Mouse (Mus musculus) c-Kit-positive CD71-negative TER-119-negative erythroid progenitor cells, embryonic 14.5 days (primary cell): Measurements from ENCODE around the gene Agpat1.

Experiments used
- DNase-seq: peaks from one replicate; pipeline ENCODE4 v3.0.0-alpha.2; 2013; ENCODE audit warnings: low read depth

The Agpat1 gene

GRCm38 (mm10) chr17:34655160-34655559, 51.1 kb downstream of the Agpat1 start:
- DNase-seq, result no peak

- DNase-seq, result no peak
These were observed 51.5 kb downstream of the Agpat1 start for GRCm38 (mm10) chr17:34655581-34655991.

- DNase-seq, result no peak
These were observed 52.6 kb downstream of the Agpat1 start for GRCm38 (mm10) chr17:34656666-34657065.

DNA sequence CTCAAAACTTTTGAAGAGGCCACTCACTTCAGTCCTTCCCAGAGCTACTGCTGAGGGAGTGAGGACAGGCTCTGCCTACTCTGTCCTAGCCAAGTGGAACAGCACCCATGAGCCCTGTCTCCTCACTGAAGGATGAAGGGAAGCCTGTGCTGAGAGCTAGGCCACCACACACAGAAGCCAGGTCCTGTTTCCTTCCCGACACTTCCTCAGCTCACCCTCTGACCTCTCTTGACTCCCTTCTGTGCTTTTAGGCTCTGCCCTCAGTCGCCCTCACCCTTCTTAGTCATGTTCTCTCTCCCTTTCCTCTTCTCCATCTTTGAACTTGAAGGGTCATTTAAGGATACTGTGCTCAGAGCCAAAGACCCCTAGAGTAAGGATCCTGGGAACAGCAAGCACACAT, 53.2 kb downstream of the Agpat1 start:
- no peak for DNase-seq

DNA sequence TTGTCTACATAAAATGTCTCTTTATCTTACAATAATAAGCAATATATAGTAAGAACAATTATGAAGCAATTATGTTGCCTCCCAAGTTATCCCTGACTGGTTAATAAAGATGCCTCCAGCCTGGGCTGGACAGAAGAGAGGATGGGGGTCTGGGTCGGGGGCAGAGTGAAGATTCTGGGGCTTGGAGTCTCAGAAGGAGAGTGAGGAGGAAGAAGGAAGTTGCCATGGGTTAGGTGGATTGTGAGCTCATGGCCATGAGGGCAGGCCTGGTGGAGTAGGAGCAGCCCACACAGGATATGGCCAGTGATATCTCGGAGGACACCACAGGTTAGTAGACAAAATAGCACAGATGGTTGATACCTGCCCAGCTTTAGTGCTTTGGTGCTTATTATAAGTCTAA, 54.1 kb downstream of the Agpat1 start:
- no peak for DNase-seq

DNA sequence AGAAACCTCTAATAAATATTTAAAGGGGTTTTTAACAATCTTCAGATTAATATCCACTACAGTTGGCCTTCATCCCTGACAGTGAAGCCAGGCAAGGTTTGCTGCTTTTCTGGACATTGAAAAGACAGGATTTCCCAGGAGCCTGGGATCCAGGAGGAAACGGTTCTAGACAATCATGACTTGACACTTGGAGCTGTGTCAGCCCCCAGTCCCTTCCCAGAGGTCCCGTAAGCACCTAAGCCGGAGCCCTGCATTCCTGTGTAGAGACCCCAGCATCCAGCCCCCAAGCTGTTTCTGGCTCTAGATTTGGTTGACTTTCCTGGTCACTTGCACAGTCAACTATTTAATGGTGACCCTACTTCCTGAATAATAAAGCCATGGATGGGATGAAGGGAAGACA, 54.5 kb downstream of the Agpat1 start:
- no peak for DNase-seq

DNA sequence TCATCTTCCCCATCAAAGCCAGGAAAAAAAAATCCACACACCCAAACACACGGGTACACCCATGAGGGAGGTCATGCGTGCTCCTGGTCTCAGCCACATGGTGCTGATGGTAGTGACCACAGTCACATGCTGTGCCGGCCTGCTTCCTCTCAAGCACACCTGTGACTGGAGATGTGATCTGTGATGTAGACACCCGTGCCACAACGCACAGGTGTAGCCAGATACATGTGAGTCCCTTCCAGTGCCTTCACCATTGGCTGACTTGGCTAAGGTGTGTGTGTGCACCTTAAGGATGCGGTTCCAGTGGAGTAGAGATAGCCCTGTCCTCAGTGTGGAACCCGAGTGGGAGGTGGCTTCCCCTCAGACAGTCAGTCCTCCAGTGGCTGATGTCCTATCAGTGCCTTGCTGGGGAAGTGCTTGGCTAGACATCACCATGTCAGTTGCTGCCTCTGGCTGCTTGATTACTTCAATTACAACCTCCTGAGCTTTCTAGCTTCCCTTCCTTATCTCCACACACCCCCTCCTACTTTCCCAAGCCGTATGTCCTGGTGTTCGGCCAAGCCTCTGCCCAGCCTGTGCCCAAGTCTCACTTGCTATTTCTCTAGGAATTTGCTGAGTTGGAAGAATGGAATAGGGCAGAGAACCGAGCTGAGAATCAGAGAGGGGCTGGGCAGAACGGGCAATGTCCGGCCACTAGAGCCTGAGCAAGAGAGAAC, 55.3 kb downstream of the Agpat1 start:
- DNase-seq, result no peak

GRCm38 (mm10) chr17:34659897-34660214, 55.8 kb downstream of the Agpat1 start:
- DNase-seq, result no peak

DNA sequence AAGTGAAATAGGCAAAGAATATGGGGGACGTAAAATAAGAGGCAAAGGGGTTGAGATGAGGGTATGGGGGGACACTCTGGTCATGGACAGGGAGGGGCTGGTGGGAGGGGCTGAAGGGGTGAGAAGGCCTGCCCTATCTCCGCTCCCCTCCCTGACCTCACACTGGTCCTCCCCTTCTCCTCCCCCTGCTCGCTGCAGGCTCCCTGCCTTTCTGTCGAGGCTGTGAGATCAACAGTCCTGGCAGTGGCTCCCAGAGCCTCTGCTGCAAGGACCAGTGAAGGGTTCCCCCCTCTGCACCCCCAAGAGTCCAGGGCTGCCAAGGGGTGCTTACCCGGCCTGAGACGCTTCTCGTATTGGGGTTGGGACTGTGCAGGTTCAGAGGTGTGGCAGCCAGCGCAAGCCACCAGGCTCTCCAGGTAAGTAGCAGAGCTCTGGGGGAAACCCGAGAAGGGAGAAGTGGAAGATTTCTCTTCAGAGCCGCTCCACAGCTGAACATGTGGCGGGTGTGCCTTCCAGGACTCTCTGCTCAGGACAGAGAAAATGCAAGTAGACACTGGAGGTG, 56.3 kb downstream of the Agpat1 start:
- no peak for DNase-seq

DNA sequence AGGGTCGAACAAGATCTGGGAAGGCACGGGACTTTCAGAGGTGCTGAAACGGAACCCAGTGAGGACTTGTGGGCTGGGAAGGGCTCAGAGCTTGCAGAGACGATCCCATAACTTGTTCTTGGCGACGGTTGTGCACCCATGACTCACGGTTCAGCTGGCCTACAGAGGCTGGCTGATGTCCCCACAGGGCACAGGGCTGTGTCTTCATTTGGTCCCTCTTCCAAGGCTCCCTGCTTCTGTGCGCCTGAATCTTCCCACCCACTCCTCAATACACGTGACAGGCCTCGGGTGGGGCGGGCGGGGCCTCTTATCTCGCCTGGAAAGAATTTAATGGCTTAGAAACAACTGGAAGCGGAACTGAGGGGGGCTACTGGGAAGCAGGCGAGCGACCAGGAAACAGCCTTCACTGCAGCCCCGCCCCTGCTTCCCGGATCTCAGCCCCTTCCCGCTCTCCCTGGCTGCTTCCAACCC, 57.1 kb downstream of the Agpat1 start:
- DNase-seq, result no peak

- no peak for DNase-seq
These were observed 58.4 kb downstream of the Agpat1 start for GRCm38 (mm10) chr17:34662468-34662867.

DNA sequence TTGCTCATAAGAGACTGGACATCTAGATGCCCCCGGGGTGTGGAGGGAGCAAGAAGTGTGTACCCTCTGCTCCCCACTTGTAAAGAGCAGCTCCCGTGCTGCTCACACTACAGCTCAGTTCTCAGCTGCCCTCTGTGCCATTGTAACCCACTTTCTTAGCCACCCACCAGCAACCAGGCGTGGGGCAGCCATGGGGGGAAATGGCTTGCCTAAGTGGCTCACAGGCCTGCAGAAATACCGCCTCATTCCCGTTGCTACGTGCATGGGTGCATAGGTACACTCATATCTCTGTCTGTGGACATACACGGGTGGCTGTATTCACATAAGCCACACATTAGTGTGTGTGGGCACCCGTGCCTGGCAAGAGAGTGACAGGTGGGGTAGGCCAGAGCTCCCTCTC, 58.9 kb downstream of the Agpat1 start:
- DNase-seq, result no peak
